Mouse (Mus musculus) forebrain, embryonic 15.5 days (tissue): ENCODE data around the gene Hormad2. TPM values are rescaled to one million over a fixed set of nuclear protein-coding genes. Genes with fewer than 3 reads are reported as not detected.

Experiments used
- ATAC-seq: fragments of 200-750 bp; cut with Nextera tagmentation; replicated peaks from 2 replicates; pipeline ENCODE4 v1.8.0; 2017; ENCODE audit warnings: mild to moderate bottlenecking, moderate TSS enrichment, moderate library complexity
- H3K27ac ChIP-seq: fragments of 300-500 bp; sonication (generic); replicated peaks from 2 replicates; pipeline ENCODE4 v1.5.1; 2015; ENCODE audit warnings: mild to moderate bottlenecking, inconsistent platforms
- H3K27me3 ChIP-seq: fragments of 300-500 bp; sonication (generic); 2 replicates; pipeline ENCODE4 v1.6.1; 2015; ENCODE audit warnings: inconsistent platforms
- H3K36me3 ChIP-seq: fragments of 300-500 bp; sonication (generic); 2 replicates; pipeline ENCODE4 v1.6.1; 2015; ENCODE audit warnings: mild to moderate bottlenecking, inconsistent platforms
- H3K4me1 ChIP-seq: fragments of 300-500 bp; sonication (generic); 2 replicates; pipeline ENCODE4 v1.6.1; 2015; ENCODE audit warnings: inconsistent platforms
- H3K4me2 ChIP-seq: fragments of 300-500 bp; sonication (generic); replicated peaks from 2 replicates; pipeline ENCODE4 v1.6.1; 2015; ENCODE audit warnings: mild to moderate bottlenecking, inconsistent platforms
- H3K4me3 ChIP-seq: fragments of 300-500 bp; sonication (generic); 2 replicates; pipeline ENCODE4 v1.5.1; 2015; ENCODE audit warnings: mild to moderate bottlenecking, inconsistent platforms
- H3K9ac ChIP-seq: fragments of 300-500 bp; sonication (generic); replicated peaks from 2 replicates; pipeline ENCODE4 v1.6.1; 2015; ENCODE audit warnings: mild to moderate bottlenecking, inconsistent platforms
- H3K9me3 ChIP-seq: fragments of 300-500 bp; sonication (generic); 2 replicates; pipeline ENCODE4 v1.6.1; 2016; ENCODE audit warnings: inconsistent platforms
- WGBS: fragments of 180-500 bp; shearing (Covaris S2); methylation state at CpG from one replicate; pipeline ENCODE4 v1.1.7; 2015; ENCODE audit warnings: mixed read lengths; 5-methylcytosine and 5-hydroxymethylcytosine counted together
- polyA plus RNA-seq: library from polyadenylated mRNA; unstranded; fragments of >200 nt; fragmentation: Nextera tagmentation; extraction: Ambion mirVana; gene quantifications from 2 replicates; pipeline ENCODE4 v1.2.1, GENCODE M21; 2015

Gene Hormad2
- polyA plus RNA-seq, 1 experiment from 2014 or later: not detected

DNA sequence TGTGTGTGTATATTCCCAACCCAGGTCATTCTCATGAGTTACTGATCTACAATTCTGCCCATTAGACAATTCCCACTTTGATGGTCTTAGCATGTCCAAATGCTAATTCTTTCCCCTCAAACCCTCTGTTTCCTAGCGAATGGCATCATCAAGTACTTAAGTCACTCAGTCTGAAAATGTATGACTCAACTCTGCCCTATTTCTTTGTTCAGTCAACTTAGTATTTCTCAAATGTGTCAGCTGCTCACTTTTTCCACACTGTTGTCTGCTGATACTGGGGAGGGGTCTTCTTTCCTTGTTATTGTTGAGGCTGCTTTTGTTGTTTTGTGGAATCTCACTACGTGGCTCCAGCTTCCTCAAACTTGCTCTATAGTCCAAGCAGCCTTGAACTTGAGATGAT lies 2.7 kb downstream of the Hormad2 start:
- H3K4me3 ChIP-seq: no peak overlapping the region
- 61% methylated on average over 2 of the region's 2 CpGs for WGBS

GRCm38 (mm10) chr11:4437318-4437717 lies 3.6 kb downstream of the Hormad2 start:
- WGBS: 82% methylated on average over 1 of the region's 1 CpGs
- no peak overlapping the region for H3K4me3 ChIP-seq
- no peaks in the 10 kb centered on the region for H3K27me3 ChIP-seq
- H3K9ac ChIP-seq: no peak overlapping the region
- no peak for ATAC-seq
- H3K27ac ChIP-seq: no peak overlapping the region
- H3K9me3 ChIP-seq: no peaks in the 10 kb centered on the region
- H3K4me2 ChIP-seq: no peak overlapping the region
- H3K36me3 ChIP-seq: no peaks in the 10 kb centered on the region
- no peaks in the 10 kb centered on the region for H3K4me1 ChIP-seq

More for the DNA sequence above, 2.7 kb downstream of the Hormad2 start:
- Histone ChIP-seq H3K36me3 (no peaks in the 10 kb centered on the region), H3K9me3 (no peaks in the 10 kb centered on the region), H3K27ac (no peak overlapping the region), H3K9ac (no peak overlapping the region), H3K4me1 (no peaks in the 10 kb centered on the region), H3K27me3 (no peaks in the 10 kb centered on the region), H3K4me2 (no peak overlapping the region)
- ATAC-seq: no peak

GRCm38 (mm10) chr11:4436631-4437030 lies 4.3 kb downstream of the Hormad2 start:
- Histone ChIP-seq H3K36me3 (no peaks in the 10 kb centered on the region), H3K27ac (no peak overlapping the region), H3K27me3 (no peaks in the 10 kb centered on the region), H3K9ac (no peak overlapping the region), H3K9me3 (no peaks in the 10 kb centered on the region), H3K4me2 (no peak overlapping the region), H3K4me3 (no peak overlapping the region), H3K4me1 (no peaks in the 10 kb centered on the region)
- WGBS: 77% methylated on average over 3 of the region's 3 CpGs
- ATAC-seq: no peak

- H3K27ac ChIP-seq: no peak overlapping the region
- 45% methylated on average over 4 of the region's 4 CpGs for WGBS
- no peak for ATAC-seq
Measured at GRCm38 (mm10) chr11:4434461-4434860, 6.4 kb downstream of the Hormad2 start.

GRCm38 (mm10) chr11:4423818-4424217 lies 17.1 kb downstream of the Hormad2 start:
- no peaks in the 10 kb centered on the region for H3K36me3 ChIP-seq
- no peak overlapping the region for H3K4me3 ChIP-seq
- H3K4me2 ChIP-seq: no peak overlapping the region
- ATAC-seq: no peak
- 88% methylated on average over 8 of the region's 8 CpGs for WGBS
- no peaks in the 10 kb centered on the region for H3K9me3 ChIP-seq
- no peak overlapping the region for H3K27ac ChIP-seq
- no peak overlapping the region for H3K9ac ChIP-seq
- no peaks in the 10 kb centered on the region for H3K4me1 ChIP-seq
- H3K27me3 ChIP-seq: no peaks in the 10 kb centered on the region

More at GRCm38 (mm10) chr11:4434461-4434860, 6.4 kb downstream of the Hormad2 start:
- no peaks in the 10 kb centered on the region for H3K9me3 ChIP-seq
- H3K36me3 ChIP-seq: no peaks in the 10 kb centered on the region
- no peak overlapping the region for H3K4me3 ChIP-seq
- no peaks in the 10 kb centered on the region for H3K27me3 ChIP-seq
- no peaks in the 10 kb centered on the region for H3K4me1 ChIP-seq
- H3K9ac ChIP-seq: no peak overlapping the region
- H3K4me2 ChIP-seq: no peak overlapping the region

DNA sequence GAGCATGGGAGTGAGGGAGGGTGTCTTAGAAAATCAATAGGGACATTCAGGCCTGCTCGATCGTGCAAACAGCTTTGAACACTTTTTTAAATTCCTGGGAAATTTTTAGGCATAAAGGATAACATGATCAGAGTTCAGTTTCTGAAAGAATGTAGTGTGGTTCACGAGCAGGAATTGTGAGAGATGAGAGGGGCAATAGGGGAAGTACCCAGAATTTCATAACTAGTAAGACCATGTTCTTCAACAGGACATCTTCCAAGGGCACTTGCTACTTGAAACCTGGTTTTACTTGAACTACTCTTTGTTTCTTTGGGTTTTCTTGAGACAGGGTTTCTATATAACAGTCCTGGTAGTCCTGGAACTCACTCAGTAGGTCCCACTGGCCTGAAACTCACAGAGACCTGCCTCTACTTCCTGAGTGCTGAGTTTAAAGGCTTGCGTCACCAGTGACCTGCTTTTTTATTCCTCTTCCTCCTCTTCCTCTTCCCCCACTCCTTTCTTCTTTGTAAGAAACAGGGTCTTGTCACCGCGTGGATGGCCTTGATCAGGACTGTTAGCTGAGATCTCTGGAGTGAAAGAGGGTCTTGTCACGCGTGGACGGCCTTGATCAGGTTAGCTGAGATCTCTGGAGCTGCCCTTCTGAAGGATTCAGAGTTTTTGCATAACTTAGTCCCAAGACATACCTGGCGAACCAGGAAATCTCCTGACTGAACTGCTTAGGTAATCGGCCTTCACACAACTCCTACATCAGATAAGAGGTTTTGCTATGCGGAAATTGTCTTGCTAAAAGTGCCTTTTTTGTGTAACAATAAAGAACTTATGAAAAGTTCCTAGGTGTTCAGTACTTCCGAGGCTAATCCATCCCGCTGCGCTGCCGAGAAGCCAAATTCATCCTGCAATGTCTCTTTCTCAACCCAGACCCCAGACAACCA lies 18.1 kb downstream of the Hormad2 start:
- H3K27ac ChIP-seq: no peak overlapping the region
- no peak overlapping the region for H3K4me3 ChIP-seq
- no peak overlapping the region for H3K4me2 ChIP-seq
- no peaks in the 10 kb centered on the region for H3K36me3 ChIP-seq
- WGBS: 84% methylated on average over 16 of the region's 16 CpGs
- no peaks in the 10 kb centered on the region for H3K9me3 ChIP-seq
- H3K9ac ChIP-seq: no peak overlapping the region
- H3K27me3 ChIP-seq: no peaks in the 10 kb centered on the region
- no peak for ATAC-seq
- no peaks in the 10 kb centered on the region for H3K4me1 ChIP-seq

DNA sequence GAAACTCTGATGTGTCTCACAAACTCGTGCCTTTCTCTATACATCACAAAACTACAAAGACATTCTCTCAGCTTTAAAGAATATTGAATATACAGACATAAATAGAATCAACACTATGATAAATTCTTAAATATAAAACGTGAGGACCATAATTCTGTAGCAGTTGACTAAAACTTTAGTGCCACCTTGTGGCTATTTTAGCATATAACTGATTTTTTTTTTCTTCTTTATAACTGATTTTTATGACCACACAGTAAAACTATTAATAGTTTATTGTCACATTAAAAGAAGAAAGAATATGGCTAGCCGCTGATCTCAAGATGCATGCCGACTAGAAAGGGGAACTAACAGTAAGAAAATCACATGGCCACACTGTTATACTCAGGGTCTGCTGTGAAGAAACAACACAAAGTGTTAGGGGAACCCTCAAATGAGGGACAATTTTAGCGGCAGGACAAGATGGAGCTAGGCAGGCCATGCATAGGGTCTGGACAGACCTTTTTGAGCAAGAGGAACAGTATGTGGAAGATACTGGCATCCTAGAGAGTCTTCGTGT lies 18.9 kb downstream of the Hormad2 start:
- Histone ChIP-seq H3K27ac (no peak overlapping the region), H3K4me3 (no peak overlapping the region), H3K9me3 (no peaks in the 10 kb centered on the region), H3K4me2 (no peak overlapping the region), H3K36me3 (no peaks in the 10 kb centered on the region), H3K27me3 (no peaks in the 10 kb centered on the region), H3K9ac (no peak overlapping the region), H3K4me1 (no peaks in the 10 kb centered on the region)
- ATAC-seq: no peak
- WGBS: 54% methylated on average over 6 of the region's 6 CpGs

DNA sequence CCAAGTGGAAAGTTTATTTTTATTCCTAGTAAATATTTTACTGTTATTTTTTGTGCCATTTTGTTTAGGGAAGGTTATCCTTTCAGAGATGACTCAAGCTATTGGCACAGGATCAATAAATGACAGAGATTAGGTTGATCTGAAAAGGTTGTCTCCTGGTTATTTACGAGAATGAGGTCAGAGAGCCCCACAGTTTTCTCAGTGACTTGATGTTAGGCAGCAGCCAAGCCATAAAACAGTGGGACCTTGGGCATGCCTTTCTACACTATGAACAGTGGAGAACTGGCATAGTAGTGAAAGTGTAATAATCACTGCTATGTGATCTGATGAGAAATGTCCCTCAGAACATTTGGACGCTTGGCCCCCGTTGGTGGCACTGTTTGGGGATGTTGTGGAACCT lies 22.9 kb downstream of the Hormad2 start:
- Histone ChIP-seq H3K9me3 (no peaks in the 10 kb centered on the region), H3K27ac (no peak overlapping the region), H3K9ac (no peak overlapping the region), H3K4me3 (no peak overlapping the region), H3K27me3 (no peaks in the 10 kb centered on the region), H3K4me1 (no peaks in the 10 kb centered on the region), H3K4me2 (no peak overlapping the region), H3K36me3 (no peaks in the 10 kb centered on the region)
- no peak for ATAC-seq
- WGBS: 80% methylated on average over 3 of the region's 3 CpGs

DNA sequence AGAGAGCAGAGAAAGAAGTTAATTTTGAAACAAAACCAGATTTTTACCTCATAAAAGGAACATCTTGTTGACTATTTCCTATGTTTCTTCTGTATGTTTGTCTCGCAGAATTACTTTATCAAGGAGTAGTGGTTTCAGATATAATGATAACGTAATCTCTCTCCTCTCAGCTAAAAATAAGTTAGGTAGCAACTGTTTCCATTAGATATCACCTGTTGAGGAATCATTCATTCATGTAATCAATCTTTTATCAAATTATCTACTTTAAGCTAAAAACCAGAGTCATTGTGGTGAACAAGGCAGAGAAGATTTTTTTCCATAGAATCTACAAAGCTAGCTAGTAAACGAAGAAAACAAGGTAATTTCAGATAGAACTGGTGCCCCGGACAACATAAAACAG lies 28.6 kb downstream of the Hormad2 start:
- no peaks in the 10 kb centered on the region for H3K4me1 ChIP-seq
- H3K9me3 ChIP-seq: no peaks in the 10 kb centered on the region
- WGBS: 90% methylated on average over 4 of the region's 4 CpGs
- H3K27me3 ChIP-seq: no peaks in the 10 kb centered on the region
- no peak for ATAC-seq
- H3K27ac ChIP-seq: no peak overlapping the region
- no peak overlapping the region for H3K9ac ChIP-seq
- no peak overlapping the region for H3K4me2 ChIP-seq
- H3K36me3 ChIP-seq: no peaks in the 10 kb centered on the region
- no peak overlapping the region for H3K4me3 ChIP-seq

DNA sequence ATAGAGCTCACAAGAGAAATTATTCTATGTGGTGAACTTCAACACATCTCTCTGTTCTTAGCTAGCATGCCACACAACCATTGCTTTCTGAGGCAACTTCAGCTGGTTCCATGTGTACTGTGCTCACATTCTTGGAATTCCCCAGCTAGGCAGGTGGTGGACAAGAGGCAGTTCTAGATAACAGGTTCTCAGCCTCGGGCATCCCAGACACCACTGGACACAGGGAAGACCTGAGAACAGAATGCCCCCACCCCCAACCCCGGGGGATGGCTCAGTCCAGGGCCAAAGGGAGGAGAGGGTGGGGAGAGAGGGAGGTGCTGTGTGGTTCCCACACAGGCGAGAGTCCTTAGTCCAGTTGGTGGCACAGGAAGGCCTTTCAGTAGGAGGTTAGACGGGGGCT lies 36.6 kb downstream of the Hormad2 start:
- H3K27ac ChIP-seq: no peak overlapping the region
- H3K4me3 ChIP-seq: no peak overlapping the region
- no peaks in the 10 kb centered on the region for H3K4me1 ChIP-seq
- ATAC-seq: no peak
- H3K27me3 ChIP-seq: no peaks in the 10 kb centered on the region
- 66% methylated on average over 4 of the region's 4 CpGs for WGBS
- H3K36me3 ChIP-seq: no peaks in the 10 kb centered on the region
- H3K9ac ChIP-seq: no peak overlapping the region
- no peaks in the 10 kb centered on the region for H3K9me3 ChIP-seq
- H3K4me2 ChIP-seq: no peak overlapping the region

DNA sequence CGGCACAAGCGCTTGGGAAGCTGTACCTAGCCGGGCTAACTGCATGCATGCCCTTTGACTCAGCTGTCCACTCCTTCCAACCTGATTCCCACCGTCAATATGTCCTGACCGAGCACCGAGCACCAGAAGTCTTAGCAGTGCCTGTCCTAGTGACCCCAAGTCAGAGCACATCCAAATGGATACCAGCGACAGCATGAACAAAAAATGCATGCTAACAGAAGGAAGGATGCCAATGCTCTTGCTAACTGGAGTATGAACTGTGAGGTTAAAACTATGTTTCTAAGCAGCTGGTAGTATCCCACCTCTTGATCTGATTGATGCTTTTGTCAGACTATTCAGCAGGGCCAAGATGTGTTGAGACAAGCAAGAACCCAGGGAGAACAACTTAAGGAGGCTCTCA lies 37.5 kb downstream of the Hormad2 start:
- H3K4me2 ChIP-seq: no peak overlapping the region
- H3K27me3 ChIP-seq: no peaks in the 10 kb centered on the region
- ATAC-seq: no peak
- 82% methylated on average over 7 of the region's 7 CpGs for WGBS
- H3K27ac ChIP-seq: no peak overlapping the region
- H3K4me1 ChIP-seq: no peaks in the 10 kb centered on the region
- no peaks in the 10 kb centered on the region for H3K36me3 ChIP-seq
- H3K9me3 ChIP-seq: no peaks in the 10 kb centered on the region
- H3K9ac ChIP-seq: no peak overlapping the region
- H3K4me3 ChIP-seq: no peak overlapping the region

GRCm38 (mm10) chr11:4401251-4401650 lies 39.7 kb downstream of the Hormad2 start:
- H3K4me1 ChIP-seq: no peaks in the 10 kb centered on the region
- H3K27ac ChIP-seq: no peak overlapping the region
- H3K27me3 ChIP-seq: no peaks in the 10 kb centered on the region
- ATAC-seq: no peak
- WGBS: 82% methylated on average over 5 of the region's 5 CpGs
- no peak overlapping the region for H3K9ac ChIP-seq
- H3K36me3 ChIP-seq: no peaks in the 10 kb centered on the region
- no peaks in the 10 kb centered on the region for H3K9me3 ChIP-seq
- H3K4me2 ChIP-seq: no peak overlapping the region
- H3K4me3 ChIP-seq: no peak overlapping the region
